Mouse (Mus musculus) CH12.LX (cell line): ENCODE data around the gene Chmp2a. TPM values are rescaled to one million over a fixed set of nuclear protein-coding genes. Genes with fewer than 3 reads are reported as not detected.

ENCODE experiments used
- DNase-seq: peaks from one replicate; pipeline ENCODE4 v3.0.0-alpha.2; 2013; ENCODE audit errors: extremely low read depth
- H3K27ac ChIP-seq: 2 replicates; pipeline ENCODE4 v1.5.1; 2012; ENCODE audit warnings: low read depth, mild to moderate bottlenecking, control low read depth, moderate library complexity; ENCODE audit not compliant: insufficient read depth
- H3K27me3 ChIP-seq: replicated peaks from 2 replicates; pipeline ENCODE3; 2012; ENCODE audit warnings: inconsistent platforms
- H3K36me3 ChIP-seq, 2 experiments: replicated peaks in 1 of 2; 2 replicates each; pipeline versions ENCODE3 to v1.6.1; 2012; ENCODE audit warnings: inconsistent platforms in 1 of 2, low read length in 1 of 2, mild to moderate bottlenecking in 1 of 2, mixed read lengths in 1 of 2, moderate library complexity in 1 of 2; ENCODE audit not compliant: control insufficient read depth in 1 of 2, insufficient read depth in 1 of 2
- H3K4me1 ChIP-seq, 2 experiments: 2 replicates each; pipeline ENCODE4 v1.6.1; 2012; ENCODE audit warnings: inconsistent platforms in 1 of 2, moderate library complexity in 1 of 2; ENCODE audit not compliant: insufficient read depth in 2 of 2, control insufficient read depth in 1 of 2
- H3K4me2 ChIP-seq: 2 replicates; pipeline ENCODE4 v1.6.1; 2012; ENCODE audit warnings: low read depth, mild to moderate bottlenecking, control low read depth; ENCODE audit not compliant: poor library complexity, insufficient read depth, severe bottlenecking
- H3K4me3 ChIP-seq, 3 experiments: fragments of 150-350 bp in 1 of 3; sonication (generic) in 1 of 3; replicated peaks in 1 of 3; 2 replicates each; pipeline versions ENCODE3 to v1.5.1; 2011 to 2012; ENCODE audit warnings: low read depth in 2 of 3, low read length in 2 of 3, mild to moderate bottlenecking in 2 of 3, moderate library complexity in 2 of 3, control low read depth in 1 of 3, improper control_type of control experiment in 1 of 3, inconsistent platforms in 1 of 3, mixed read lengths in 1 of 3; ENCODE audit not compliant: poor library complexity in 1 of 3
- H3K79me2 ChIP-seq: replicated peaks from 2 replicates; pipeline ENCODE4 v1.6.1; 2012; ENCODE audit warnings: mild to moderate bottlenecking, moderate library complexity; ENCODE audit not compliant: control insufficient read depth, poor library complexity, insufficient read depth, severe bottlenecking; ENCODE audit errors: extremely low read depth
- H3K9ac ChIP-seq: 2 replicates; pipeline ENCODE4 v1.6.1; 2012; ENCODE audit warnings: low read depth, mild to moderate bottlenecking, control low read depth, moderate library complexity; ENCODE audit not compliant: insufficient read depth
- H3K9me3 ChIP-seq: replicated peaks from 2 replicates; pipeline ENCODE3; 2012; ENCODE audit warnings: low read length, inconsistent platforms, mixed read lengths
- BHLHE40 ChIP-seq: IDR thresholded peaks from 2 replicates; pipeline ENCODE4 v1.6.1; 2011; ENCODE audit warnings: mild to moderate bottlenecking, low read depth, low read length, improper control_type of control experiment
- CHD2 ChIP-seq: IDR thresholded peaks from 2 replicates; pipeline ENCODE4 v1.6.1; 2011; ENCODE audit warnings: low read length, improper control_type of control experiment
- CTCF ChIP-seq, 2 experiments: IDR thresholded peaks in 1 of 2; conservative IDR thresholded peaks in 1 of 2; 2 replicates each; pipeline ENCODE4 v1.5.1; 2011 to 2012; ENCODE audit warnings: low read depth in 2 of 2, low read length in 2 of 2, improper control_type of control experiment in 1 of 2, inconsistent platforms in 1 of 2, mild to moderate bottlenecking in 1 of 2, moderate library complexity in 1 of 2
- E2F4 ChIP-seq: IDR thresholded peaks from 2 replicates; pipeline ENCODE4 v1.6.1; 2011; ENCODE audit warnings: low read depth, low read length, improper control_type of control experiment; ENCODE audit not compliant: insufficient replicate concordance
- ELF1 ChIP-seq: IDR thresholded peaks from 2 replicates; pipeline ENCODE4 v1.6.1; 2014; ENCODE audit warnings: low read depth, mild to moderate bottlenecking, inconsistent platforms, low read length, improper control_type of control experiment
- KAT2A ChIP-seq: IDR thresholded peaks from 2 replicates; pipeline ENCODE4 v1.6.1; 2012; ENCODE audit warnings: low read length, improper control_type of control experiment, inconsistent platforms; ENCODE audit not compliant: insufficient replicate concordance
- MAX ChIP-seq: IDR thresholded peaks from 2 replicates; pipeline ENCODE4 v1.6.1; 2011; ENCODE audit warnings: low read length, improper control_type of control experiment
- MEF2A ChIP-seq: IDR thresholded peaks from 2 replicates; pipeline ENCODE4 v1.6.1; 2014; ENCODE audit warnings: low read depth, mild to moderate bottlenecking, inconsistent platforms, low read length, improper control_type of control experiment, borderline replicate concordance
- MXI1 ChIP-seq: IDR thresholded peaks from 2 replicates; pipeline ENCODE4 v1.6.1; 2011; ENCODE audit warnings: mild to moderate bottlenecking, low read depth, low read length, improper control_type of control experiment
- POLR2A ChIP-seq: IDR thresholded peaks from 2 replicates; pipeline ENCODE4 v1.6.1; 2011; ENCODE audit warnings: low read depth, mild to moderate bottlenecking, improper control_type of control experiment, low read length
- RAD21 ChIP-seq: IDR thresholded peaks from 2 replicates; pipeline ENCODE4 v1.6.1; 2011; ENCODE audit warnings: low read depth, mild to moderate bottlenecking, low read length, improper control_type of control experiment, moderate library complexity
- SMC3 ChIP-seq: IDR thresholded peaks from 2 replicates; pipeline ENCODE4 v1.6.1; 2011; ENCODE audit warnings: low read depth, low read length, improper control_type of control experiment
- UBTF ChIP-seq: IDR thresholded peaks from 2 replicates; pipeline ENCODE4 v1.6.1; 2012; ENCODE audit warnings: low read depth, mild to moderate bottlenecking, inconsistent platforms, low read length, improper control_type of control experiment, moderate library complexity
- USF1 ChIP-seq: IDR thresholded peaks from 2 replicates; pipeline ENCODE4 v1.6.1; 2014; ENCODE audit warnings: low read depth, mild to moderate bottlenecking, inconsistent platforms, low read length, improper control_type of control experiment
- USF2 ChIP-seq: conservative IDR thresholded peaks from 2 replicates; pipeline ENCODE4 v1.6.1; 2011; ENCODE audit warnings: low read depth, low read length, improper control_type of control experiment
- ZC3H11A ChIP-seq: IDR thresholded peaks from 2 replicates; pipeline ENCODE4 v1.6.1; 2012; ENCODE audit warnings: low read depth, mild to moderate bottlenecking, inconsistent platforms, low read length, improper control_type of control experiment
- ZKSCAN1 ChIP-seq: IDR thresholded peaks from 2 replicates; pipeline ENCODE4 v1.6.1; 2012; ENCODE audit warnings: low read depth, inconsistent platforms, low read length, improper control_type of control experiment, borderline replicate concordance
- dilution Hi-C: fragments of 300-500 bp; cut with MboI; formaldehyde crosslinking; loops from 2 replicates; pipeline ENCODE4 v1.14.3; 2020; ENCODE audit warnings: low sequenced_read_pairs; ENCODE audit not compliant: extremely low pct_unique_long_range_greater_than_20kb, extremely low pct_ligation_motif_present
- in situ Hi-C: fragments of 300-500 bp; cut with MboI; formaldehyde crosslinking; loops from 3 replicates; pipeline ENCODE4 v1.14.3; 2019; ENCODE audit warnings: low sequenced_read_pairs, low pct_ligation_motif_present, low pct_unique_long_range_greater_than_20kb, mixed read lengths
- polyA plus RNA-seq: library from polyadenylated mRNA; unstranded; fragments of >175 nt; gene quantifications from 2 replicates; pipeline ENCODE4 v1.2.1, GENCODE M21; 2012; ENCODE audit warnings: low read depth; ENCODE audit not compliant: insufficient read length
- total RNA-seq, 2 experiments: library from RNA; depleted of rRNA; stranded (reverse); fragments of 300-350 nt in 1 of 2; fragments of >200 nt in 1 of 2; gene quantifications; 2 replicates each; pipeline ENCODE4 v1.2.3; 2012 to 2014

The Chmp2a gene
- total and polyA plus RNA-seq, 3 experiments: 115 to 134 (median 131) TPM

GRCm38 (mm10) chr7:13032541-13032940 is 2.1 kb downstream of the Chmp2a start:
- in situ Hi-C loops: no loop called here
- Histone ChIP-seq H3K79me2 (peaks cover 24% of the 10 kb centered on the region), H3K36me3 (peaks cover 69 to 79% of the 10 kb centered on the region in 2 experiments), H3K27ac (no peak overlapping the region), H3K4me3 (no peak overlapping the region), H3K9ac (no peak overlapping the region), H3K4me2 (no peak overlapping the region), H3K27me3 (no peaks in the 10 kb centered on the region), H3K4me1 (peaks cover 20 to 66% of the 10 kb centered on the region in 2 experiments), H3K9me3 (no peaks in the 10 kb centered on the region)
- no peak for DNase-seq
- no peak for TF ChIP-seq MXI1
- no peak for TF ChIP-seq KAT2A
- no peak for TF ChIP-seq CHD2
- TF ChIP-seq MEF2A: no peak
- no peak for TF ChIP-seq BHLHE40
- dilution Hi-C loops: no loop called here

DNA sequence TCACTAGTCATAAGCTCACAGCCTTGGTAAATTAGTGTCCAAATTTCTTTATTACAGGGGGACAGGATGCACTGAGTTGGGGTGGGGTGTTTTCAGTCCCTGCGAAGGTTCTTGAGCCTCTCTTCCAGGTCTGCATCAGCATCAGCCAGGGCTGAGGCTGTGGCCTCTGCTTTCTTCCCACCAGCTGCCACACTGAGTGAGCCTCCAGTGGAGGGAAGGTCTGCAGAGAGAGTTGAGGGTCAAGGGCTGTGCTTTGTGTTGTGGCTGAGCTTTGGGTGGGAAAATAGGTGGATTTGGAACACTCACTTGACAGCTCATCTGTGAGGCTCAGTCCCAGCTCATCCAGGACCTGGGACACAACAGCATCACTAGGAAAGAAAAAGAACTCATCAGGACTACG is 2.6 kb downstream of the Chmp2a start:
- no peak overlapping the region for H3K9ac ChIP-seq
- dilution Hi-C loops (no loop called here), in situ Hi-C loops (no loop called here)
- H3K27ac ChIP-seq: no peak overlapping the region
- H3K4me3 ChIP-seq: no peak overlapping the region
- H3K27me3 ChIP-seq: no peaks in the 10 kb centered on the region
- H3K4me2 ChIP-seq: no peak overlapping the region
- H3K9me3 ChIP-seq: no peaks in the 10 kb centered on the region
- H3K4me1 ChIP-seq: peaks cover 20 to 71% of the 10 kb centered on the region in 2 experiments
- DNase-seq: no peak
- TF ChIP-seq USF2 (no peak), MAX (no peak), ZKSCAN1 (no peak), E2F4 (no peak), UBTF (no peak), CTCF (conservative IDR thresholded peaks at IDR 0.05 in 1 of 2, IDR thresholded peaks at IDR 0.05 in 1 of 2; ENCODE audit: low read depth in 2 of 2, low read length in 2 of 2) (no peak), POLR2A (peak; percentile 45; the same call in 1 of the 2 replicates)
- peaks cover 74 to 85% of the 10 kb centered on the region in 2 experiments for H3K36me3 ChIP-seq
- H3K79me2 ChIP-seq: peaks cover 23% of the 10 kb centered on the region

- Histone ChIP-seq H3K79me2 (peaks cover 23% of the 10 kb centered on the region), H3K36me3 (peaks cover 78 to 89% of the 10 kb centered on the region in 2 experiments), H3K4me2 (no peak overlapping the region), H3K27me3 (no peaks in the 10 kb centered on the region), H3K9ac (no peak overlapping the region), H3K4me1 (peaks cover 22 to 73% of the 10 kb centered on the region in 2 experiments), H3K4me3 (no peak overlapping the region), H3K9me3 (no peaks in the 10 kb centered on the region), H3K27ac (no peak overlapping the region)
- no peak for TF ChIP-seq USF1
- no peak for TF ChIP-seq ZC3H11A
- TF ChIP-seq RAD21: peak; percentile 30
- TF ChIP-seq CTCF (conservative IDR thresholded peaks at IDR 0.05 in 1 of 2, IDR thresholded peaks at IDR 0.05 in 1 of 2; ENCODE audit: low read depth in 2 of 2, low read length in 2 of 2): peak in 1 of 2 experiments; percentile 58; a peak in 2 of 4 replicates
- TF ChIP-seq ELF1: no peak
- TF ChIP-seq MXI1: no peak
- peak; percentile 17; the same call in 1 of the 2 replicates for TF ChIP-seq SMC3
- dilution Hi-C loops (no loop called here), in situ Hi-C loops (no loop called here)
- DNase-seq: no peak
Observed at GRCm38 (mm10) chr7:13031069-13031468, 3.5 kb downstream of the Chmp2a start.
